ENCODE assay signal across 8 mouse cellular contexts in the genomic region with DNA sequence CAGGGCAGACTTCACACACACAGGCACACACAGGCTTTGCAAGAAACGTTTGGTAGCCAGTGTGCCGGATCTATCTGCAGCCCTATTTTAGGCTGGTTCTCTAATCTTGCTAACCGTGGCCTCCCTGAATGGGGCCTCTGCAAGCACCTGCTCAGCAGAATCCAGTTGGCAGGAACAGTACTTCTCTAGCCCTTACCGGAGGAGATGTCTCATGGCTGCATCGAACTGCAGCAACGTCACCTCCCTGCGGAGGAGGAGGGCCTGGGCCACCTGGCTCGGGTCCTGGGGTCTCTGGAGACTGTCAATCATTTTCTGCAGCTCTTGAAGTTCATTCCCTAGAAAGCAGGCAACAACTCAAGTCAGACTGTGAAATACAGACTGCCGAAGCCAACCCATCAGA.
DNase-seq lines count a peak whose midpoint lies in the region.

No protein-coding gene starts in this region.

- peak; percentile 13 for DNase-seq in testis, postnatal 14 days (ENCODE audit: low spot score)
- DNase-seq in testis, postnatal 10 days (ENCODE audit: low spot score): no peak
- DNase-seq in gastrocnemius, adult 8-10 months (ENCODE audit: low spot score in 2 of 2): peak; percentile 25 to 44
- DNase-seq in heart, postnatal 10 days: peak; percentile 61 to 73
- peak; percentile 78 for DNase-seq in thymus, postnatal 4 days
- no peak for DNase-seq in urinary bladder, postnatal 10 days (ENCODE audit: low spot score)
- DNase-seq in urinary bladder, adult 2 months (ENCODE audit: low spot score): no peak
- no peak for DNase-seq in adipocyte (ENCODE audit: low spot score)

- intact Hi-C loops in heart, postnatal 10 days (cut with DNase I): loop anchor here (5.0 kb wide), 2 partner anchors 76 to 84 kb away; no protein-coding TSS in a partner anchor

Comparison
In these comparisons a context has a peak if more than half of its experiments do, and no peak if none do; other contexts are left out.
1. DNase-seq: peak in testis, postnatal 14 days (single experiment), gastrocnemius, adult 8-10 months (2 of 2), heart, postnatal 10 days (2 of 2) and thymus, postnatal 4 days (single experiment); none in testis, postnatal 10 days (single experiment), urinary bladder, postnatal 10 days (single experiment), urinary bladder, adult 2 months (single experiment) and adipocyte (single experiment).